Comparison of ENCODE assay signal across 8 mouse cellular contexts in the genomic region with DNA sequence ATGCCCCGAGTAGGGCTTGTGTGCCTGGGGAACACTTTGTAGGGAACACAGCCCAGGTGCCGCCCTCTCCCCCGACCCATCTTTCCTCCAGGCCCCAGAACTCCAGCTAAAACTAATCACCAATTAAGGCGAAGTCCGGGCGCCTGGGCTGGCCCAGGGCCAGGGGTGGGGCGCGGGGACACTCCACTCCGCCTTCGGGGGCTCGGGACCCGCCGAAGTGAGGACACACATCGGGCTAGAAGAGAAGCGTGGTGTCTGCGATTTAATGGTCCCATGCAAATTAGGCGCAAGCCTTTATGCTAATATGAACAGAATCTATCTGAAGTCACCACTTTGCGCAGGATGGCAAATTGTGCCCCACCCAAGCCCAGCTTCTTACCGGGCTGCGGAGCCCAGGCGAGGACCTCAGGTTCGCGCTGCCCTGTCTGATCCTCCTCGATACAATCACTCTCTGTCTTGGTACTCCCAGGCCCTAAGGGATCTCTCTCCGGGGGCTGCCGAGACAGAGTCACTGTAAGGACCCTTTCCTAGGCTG. TPM values are rescaled to one million over a fixed set of nuclear protein-coding genes. Genes with fewer than 3 reads are reported as not detected.
DNase-seq lines count a peak whose midpoint lies in the region; ATAC-seq and TF ChIP-seq lines count a peak whose summit lies in the region.

No protein-coding gene starts in this region.

- peak overlapping the region; percentile 76 for H3K4me3 ChIP-seq in hindbrain, embryonic 10.5 days
- H3K4me3 ChIP-seq in liver, embryonic 14.5 days (ENCODE audit: insufficient read depth in 1 of 2, low read depth in 2 of 2, low read length in 2 of 2): peak overlapping the region; percentile 63 to 74
- H3K4me3 ChIP-seq in neural tube, embryonic 15.5 days (replicated peaks): peak overlapping the region; percentile 75

- H3K27ac ChIP-seq in hindbrain, embryonic 10.5 days: peak overlapping the region; percentile 94
- peak overlapping the region; percentile 81 for H3K27ac ChIP-seq in liver, embryonic 14.5 days
- H3K27ac ChIP-seq in neural tube, embryonic 15.5 days (replicated peaks): peak overlapping the region; percentile 84

- peaks cover 53% of the 10 kb centered on the region for H3K36me3 ChIP-seq in hindbrain, embryonic 10.5 days
- no peaks in the 10 kb centered on the region for H3K36me3 ChIP-seq in liver, embryonic 14.5 days (replicated peaks; ENCODE audit: control insufficient read depth, insufficient read depth, low read depth)
- peaks cover 27% of the 10 kb centered on the region for H3K36me3 ChIP-seq in neural tube, embryonic 15.5 days

- peaks cover 73% of the 10 kb centered on the region for H3K4me1 ChIP-seq in hindbrain, embryonic 10.5 days (replicated peaks)
- H3K4me1 ChIP-seq in liver, embryonic 14.5 days (replicated peaks; ENCODE audit: control insufficient read depth in 2 of 2, insufficient read depth in 2 of 2, low read length in 1 of 2): peaks cover 32 to 40% of the 10 kb centered on the region in 2 experiments
- peaks cover 62% of the 10 kb centered on the region for H3K4me1 ChIP-seq in neural tube, embryonic 15.5 days

- H3K27me3 ChIP-seq in hindbrain, embryonic 10.5 days (ENCODE audit: insufficient read depth, poor library complexity, severe bottlenecking): peaks cover 24% of the 10 kb centered on the region
- no peaks in the 10 kb centered on the region for H3K27me3 ChIP-seq in liver, embryonic 14.5 days (ENCODE audit: control insufficient read depth, insufficient read depth, low read length)
- no peaks in the 10 kb centered on the region for H3K27me3 ChIP-seq in neural tube, embryonic 15.5 days (replicated peaks)

- peaks cover 3% of the 10 kb centered on the region; the same call in 1 of the 2 replicates for H3K9me3 ChIP-seq in hindbrain, embryonic 10.5 days
- no peaks in the 10 kb centered on the region for H3K9me3 ChIP-seq in liver, embryonic 14.5 days (ENCODE audit: control insufficient read depth, low read length)
- H3K9me3 ChIP-seq in neural tube, embryonic 15.5 days (replicated peaks): no peaks in the 10 kb centered on the region

- peak; percentile 80 for ATAC-seq in erythroid progenitor cell, adult 5-6 weeks (replicated peaks; ENCODE audit: low FRiP score, poor library complexity, severe bottlenecking)
- ATAC-seq in liver, embryonic 14.5 days (ENCODE audit: insufficient read depth): peak; percentile 60
- peak; percentile 13 for ATAC-seq in neural tube, embryonic 15.5 days (ENCODE audit: low FRiP score)

- peak; percentile 16; the same call in 1 of the 2 replicates for TF ChIP-seq EP300 in liver, embryonic 14.5 days (IDR thresholded peaks at IDR 0.05; ENCODE audit: low read depth)

- peak; percentile 71 for DNase-seq in cerebellum, adult 11-12 months
- no peak for DNase-seq in cerebellum, postnatal 4 days (ENCODE audit: low spot score in 2 of 2)
- DNase-seq in NIH3T3 (ENCODE audit: low read depth): peak; percentile 75
- no peak for DNase-seq in hindbrain, embryonic 10.5 days (ENCODE audit: low spot score)
- peak; percentile 62 to 74 (median 67) for DNase-seq in liver, embryonic 14.5 days (ENCODE audit: low read depth in 3 of 3, low spot score in 3 of 3)
- DNase-seq in adrenal gland, postnatal 4 days (ENCODE audit: low spot score in 2 of 2): no peak

- peak overlapping the region; percentile 82 for H3K9ac ChIP-seq in liver, embryonic 14.5 days (replicated peaks)
- peak overlapping the region; percentile 89 for H3K9ac ChIP-seq in neural tube, embryonic 15.5 days (replicated peaks)

- no peak for TF ChIP-seq CTCF in liver, embryonic 14.5 days (IDR thresholded peaks at IDR 0.05; ENCODE audit: low read depth)

- H3K4me2 ChIP-seq in liver, embryonic 14.5 days (ENCODE audit: low read depth): peak overlapping the region; percentile 100
- peak overlapping the region; percentile 97 for H3K4me2 ChIP-seq in neural tube, embryonic 15.5 days

- under 1% methylated on average over 26 of the region's 26 CpGs for WGBS in hindbrain, embryonic 10.5 days
- under 1% methylated on average over 26 of the region's 26 CpGs for WGBS in liver, embryonic 14.5 days (ENCODE audit: insufficient replicate concordance)
- WGBS in neural tube, embryonic 15.5 days: under 1% methylated on average over 26 of the region's 26 CpGs

RNA-seq across cellular contexts. Expression of a gene that starts 0.7 kb away (rescaled TPM):
- 0.72 TPM in 1 of 2 replicates, not detected in the other for total RNA-seq in erythroid progenitor cell, adult 5-6 weeks (2015; ENCODE audit: low replicate concordance)
- total RNA-seq in erythroid progenitor cell, adult 5-6 weeks (2017; ENCODE audit: low replicate concordance): 0.13 and 10.1 TPM in 2 replicates
- polyA plus RNA-seq in hindbrain, embryonic 10.5 days (2016; fragmentation: Nextera tagmentation; extraction: Ambion mirVana): 29.8 and 33.5 TPM in 2 replicates
- 6.9 and 7.7 TPM in 2 replicates for polyA plus RNA-seq in liver, embryonic 14.5 days (2012; rRNA removed)
- polyA plus RNA-seq in liver, embryonic 14.5 days (2014; fragmentation: Nextera tagmentation; extraction: Ambion mirVana): 3.4 and 4.8 TPM in 2 replicates
- 32.7 and 34.9 TPM in 2 replicates for polyA plus RNA-seq in neural tube, embryonic 15.5 days (2015; fragmentation: Nextera tagmentation; extraction: Ambion mirVana)
- 10 to 100 TPM; 34.7 to 45.3 TPM for total RNA-seq in adrenal gland, postnatal 4 days (2021)

RNA-seq across cellular contexts. Expression of a gene that starts 6.3 kb away (rescaled TPM):
- 18.9 and 22.0 TPM in 2 replicates for total RNA-seq in erythroid progenitor cell, adult 5-6 weeks (2015; ENCODE audit: low replicate concordance)
- 6.3 and 11.9 TPM in 2 replicates for total RNA-seq in erythroid progenitor cell, adult 5-6 weeks (2017; ENCODE audit: low replicate concordance)
- polyA plus RNA-seq in hindbrain, embryonic 10.5 days (2016; fragmentation: Nextera tagmentation; extraction: Ambion mirVana): 110 and 151 TPM in 2 replicates
- 35.9 and 38.6 TPM in 2 replicates for polyA plus RNA-seq in liver, embryonic 14.5 days (2012; rRNA removed)
- 11.2 and 15.0 TPM in 2 replicates for polyA plus RNA-seq in liver, embryonic 14.5 days (2014; fragmentation: Nextera tagmentation; extraction: Ambion mirVana)
- polyA plus RNA-seq in neural tube, embryonic 15.5 days (2015; fragmentation: Nextera tagmentation; extraction: Ambion mirVana): 211 and 245 TPM in 2 replicates
- total RNA-seq in adrenal gland, postnatal 4 days (2021): 100 to 1,000 TPM; 111 to 126 TPM

RNA-seq across cellular contexts. Expression of a gene that starts 8.7 kb away (rescaled TPM):
- total RNA-seq in erythroid progenitor cell, adult 5-6 weeks (2015; ENCODE audit: low replicate concordance): not detected in 2 replicates
- total RNA-seq in erythroid progenitor cell, adult 5-6 weeks (2017; ENCODE audit: low replicate concordance): not detected in 2 replicates
- polyA plus RNA-seq in hindbrain, embryonic 10.5 days (2016; fragmentation: Nextera tagmentation; extraction: Ambion mirVana): 1.6 and 2.1 TPM in 2 replicates
- polyA plus RNA-seq in liver, embryonic 14.5 days (2012; rRNA removed): 1.5 and 1.7 TPM in 2 replicates
- polyA plus RNA-seq in liver, embryonic 14.5 days (2014; fragmentation: Nextera tagmentation; extraction: Ambion mirVana): 0.75 and 1.3 TPM in 2 replicates
- 1.0 TPM in 2 replicates for polyA plus RNA-seq in neural tube, embryonic 15.5 days (2015; fragmentation: Nextera tagmentation; extraction: Ambion mirVana)
- 1 to 10 TPM; 1.6 to 3.0 TPM for total RNA-seq in adrenal gland, postnatal 4 days (2021)

RNA-seq across cellular contexts. Expression of a gene that starts 22.2 kb away (rescaled TPM):
- 31.4 and 61.6 TPM in 2 replicates for total RNA-seq in erythroid progenitor cell, adult 5-6 weeks (2015; ENCODE audit: low replicate concordance)
- 37.8 and 46.2 TPM in 2 replicates for total RNA-seq in erythroid progenitor cell, adult 5-6 weeks (2017; ENCODE audit: low replicate concordance)
- polyA plus RNA-seq in hindbrain, embryonic 10.5 days (2016; fragmentation: Nextera tagmentation; extraction: Ambion mirVana): 17.9 and 21.9 TPM in 2 replicates
- 28.2 and 31.2 TPM in 2 replicates for polyA plus RNA-seq in liver, embryonic 14.5 days (2012; rRNA removed)
- polyA plus RNA-seq in liver, embryonic 14.5 days (2014; fragmentation: Nextera tagmentation; extraction: Ambion mirVana): 25.7 and 31.1 TPM in 2 replicates
- 19.8 and 23.0 TPM in 2 replicates for polyA plus RNA-seq in neural tube, embryonic 15.5 days (2015; fragmentation: Nextera tagmentation; extraction: Ambion mirVana)
- 10 to 100 TPM; 37.5 to 39.8 TPM for total RNA-seq in adrenal gland, postnatal 4 days (2021)

RNA-seq across cellular contexts. Expression of a gene that starts 24.2 kb away (rescaled TPM):
- 25.2 and 34.2 TPM in 2 replicates for total RNA-seq in erythroid progenitor cell, adult 5-6 weeks (2015; ENCODE audit: low replicate concordance)
- total RNA-seq in erythroid progenitor cell, adult 5-6 weeks (2017; ENCODE audit: low replicate concordance): 10.7 and 14.0 TPM in 2 replicates
- 4.4 and 12.7 TPM in 2 replicates for polyA plus RNA-seq in hindbrain, embryonic 10.5 days (2016; fragmentation: Nextera tagmentation; extraction: Ambion mirVana)
- polyA plus RNA-seq in liver, embryonic 14.5 days (2012; rRNA removed): 9.9 and 10.4 TPM in 2 replicates
- 14.6 and 17.1 TPM in 2 replicates for polyA plus RNA-seq in liver, embryonic 14.5 days (2014; fragmentation: Nextera tagmentation; extraction: Ambion mirVana)
- polyA plus RNA-seq in neural tube, embryonic 15.5 days (2015; fragmentation: Nextera tagmentation; extraction: Ambion mirVana): 69.5 and 70.4 TPM in 2 replicates
- total RNA-seq in adrenal gland, postnatal 4 days (2021): 10 to 100 TPM; 10.6 to 11.7 TPM

Comparison
In these comparisons a context has a peak if more than half of its experiments do, and no peak if none do; other contexts are left out.
1. DNase-seq: peak in cerebellum, adult 11-12 months (single experiment), NIH3T3 (single experiment) and liver, embryonic 14.5 days (3 of 3); none in cerebellum, postnatal 4 days (0 of 2), hindbrain, embryonic 10.5 days (single experiment) and adrenal gland, postnatal 4 days (0 of 2).
2. ATAC-seq: peak in every context shown above with its lines; median percentile 80 in erythroid progenitor cell, adult 5-6 weeks; 60 in liver, embryonic 14.5 days; 13 in neural tube, embryonic 15.5 days.
3. Peak in every context shown above with its lines, with median percentiles within 50 percentile points of each other: H3K27ac ChIP-seq and H3K4me3 ChIP-seq.